Mouse (Mus musculus) right cerebral cortex, postnatal 10 days (tissue): Measurements from ENCODE around the gene Aqp6.
A peak's percentile ranks its signal among the peaks of the same experiment; 100 is the strongest.

Experiments
- DNase-seq, 2 experiments: peaks; one replicate each; pipeline ENCODE4 v3.0.0; 2021; ENCODE audit warnings: low spot score in 2 of 2

Gene Aqp6

DNA sequence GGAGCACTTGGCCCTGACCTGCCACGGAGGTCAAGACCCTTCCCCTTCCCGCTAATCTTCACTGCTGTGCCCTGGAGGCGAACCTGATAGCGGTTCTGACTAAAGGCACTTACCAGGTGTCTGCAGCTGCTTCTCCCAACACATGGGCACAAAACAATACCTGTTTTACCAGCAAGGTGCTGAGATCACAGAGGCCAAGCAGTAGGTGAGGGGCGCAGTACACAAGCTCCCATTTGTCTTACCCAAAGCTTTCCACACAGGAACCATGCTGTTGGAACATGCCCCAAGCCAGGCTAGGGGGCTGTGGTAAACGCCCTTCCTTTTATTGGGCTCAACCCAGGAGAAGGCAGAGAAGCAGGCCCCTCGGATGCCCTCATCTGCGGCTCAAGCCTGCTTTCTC is 3.6 kb upstream of the Aqp6 start:
- no peak for DNase-seq

DNA sequence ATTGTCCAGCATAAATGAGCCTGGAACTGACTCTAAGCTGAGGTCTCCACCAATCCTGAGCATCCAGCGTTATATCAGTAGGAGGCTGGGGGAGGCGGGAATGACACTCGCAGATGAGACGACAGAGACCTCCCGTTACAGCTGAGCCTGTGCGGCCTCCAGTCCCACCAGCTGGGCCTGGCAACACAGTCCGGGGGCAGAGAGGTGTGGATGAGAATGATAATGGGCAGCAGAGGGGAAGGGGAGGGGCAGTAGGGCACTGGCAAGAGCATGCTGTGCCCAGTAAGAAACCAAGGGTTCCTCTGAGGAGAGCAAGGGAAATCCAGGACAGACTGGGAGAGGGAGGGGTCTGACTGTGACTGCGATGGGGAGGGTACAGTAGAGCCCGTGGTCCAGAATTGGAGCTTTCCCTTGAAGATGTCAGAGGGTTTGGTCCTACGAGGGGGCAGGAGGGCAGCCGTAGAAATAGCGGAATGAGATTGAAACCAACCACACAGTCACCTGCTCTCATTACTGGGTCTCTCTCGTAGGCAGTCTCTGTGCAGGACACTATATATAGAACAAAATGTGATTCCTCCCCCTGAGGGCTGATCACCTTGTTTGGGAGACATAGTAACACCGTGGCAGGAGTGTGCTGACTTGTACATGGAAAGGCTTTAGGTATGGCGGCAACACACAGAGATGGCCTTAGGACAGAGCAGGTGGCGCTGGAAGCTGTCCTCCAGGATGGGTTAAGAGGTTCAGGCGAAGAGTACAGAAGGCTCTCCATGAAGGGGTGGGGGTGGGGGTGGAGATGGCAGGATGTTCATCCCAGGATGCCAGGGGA is 1.7 kb upstream of the Aqp6 start:
- peak; percentile 70 to 71 for DNase-seq

DNA sequence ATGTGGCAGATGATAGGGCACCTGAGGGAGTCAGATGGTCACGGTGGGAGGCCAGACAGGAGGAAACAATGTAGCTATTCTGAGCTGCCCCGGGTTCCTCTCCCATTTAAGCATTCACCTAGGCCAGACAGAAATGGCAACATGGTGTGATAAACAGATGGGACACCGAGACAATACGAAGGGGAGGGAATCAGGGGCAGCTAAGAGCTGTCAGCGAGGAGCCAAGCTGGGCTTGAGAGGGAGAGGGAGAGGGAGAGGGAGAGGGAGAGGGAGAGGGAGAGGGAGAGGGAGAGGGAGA is 572 bp downstream of the Aqp6 start:
- no peak for DNase-seq

DNA sequence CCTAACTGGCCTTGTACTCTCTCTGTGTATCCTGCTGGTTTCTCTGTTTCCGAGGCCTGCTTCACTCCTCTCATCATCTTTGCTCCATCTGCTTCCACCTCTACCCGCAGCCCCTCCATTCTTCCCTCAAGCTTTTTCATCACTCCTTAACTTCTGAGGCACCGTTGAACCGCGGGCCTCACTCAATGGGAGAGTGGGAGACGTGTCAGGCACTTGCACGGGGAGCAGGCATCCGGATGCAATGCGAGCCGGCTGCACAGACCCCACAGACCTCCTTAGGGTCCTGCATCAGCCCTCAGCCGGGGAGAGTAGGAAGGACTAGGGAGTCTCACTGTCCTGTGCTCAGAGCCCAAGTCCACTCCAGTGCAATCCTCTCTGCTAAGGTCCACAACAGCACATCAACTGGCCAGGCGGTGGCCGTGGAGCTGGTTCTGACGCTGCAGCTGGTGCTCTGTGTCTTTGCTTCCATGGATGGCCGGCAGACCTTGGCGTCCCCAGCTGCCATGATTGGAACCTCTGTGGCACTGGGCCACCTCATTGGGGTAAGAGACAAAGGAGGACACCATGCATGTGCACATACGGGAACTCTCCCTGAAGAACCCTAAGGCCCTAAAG is 1.1 kb downstream of the Aqp6 start:
- DNase-seq = no peak

DNA sequence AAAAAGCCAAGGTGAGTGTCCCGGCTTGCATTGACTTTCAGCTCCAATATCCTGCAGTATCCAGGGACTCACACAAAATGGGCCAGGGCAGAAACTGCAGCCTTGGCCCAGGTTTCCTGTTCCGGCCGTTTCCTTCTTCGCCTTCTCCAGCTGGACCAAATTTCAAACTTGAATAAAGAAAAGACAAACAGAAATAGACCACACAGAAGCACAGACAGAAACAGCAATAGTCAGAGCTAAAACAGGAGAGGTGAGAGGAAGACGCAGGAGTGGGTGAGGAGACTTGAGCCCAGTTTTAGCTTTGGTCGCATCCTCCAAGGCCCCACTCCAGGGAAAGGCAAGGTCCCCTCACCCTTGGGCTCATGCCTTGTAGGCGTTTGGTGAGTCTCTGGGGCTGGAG is 2.0 kb downstream of the Aqp6 start:
- DNase-seq = no peak

DNA sequence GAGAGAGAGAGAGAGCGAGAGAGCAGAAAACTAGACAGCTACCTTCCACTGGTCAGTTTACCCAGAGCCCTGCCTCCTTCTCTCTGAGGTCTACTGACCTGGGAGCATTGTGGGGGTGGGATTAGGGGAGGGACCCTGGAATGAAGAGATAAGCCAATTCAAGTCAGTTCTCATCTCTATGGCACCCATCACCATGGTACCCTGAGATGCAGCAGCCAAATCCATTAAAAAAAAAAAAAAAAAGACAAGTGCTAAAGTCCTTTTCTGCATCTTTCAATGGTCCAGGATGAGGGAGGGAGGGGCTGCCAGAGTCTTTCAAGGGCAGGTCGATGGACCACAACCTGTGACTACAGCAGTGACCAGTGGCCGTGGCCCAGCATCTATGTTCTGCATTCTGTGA is 4.4 kb downstream of the Aqp6 start:
- DNase-seq = peak in 1 of 2 experiments; percentile 52

DNA sequence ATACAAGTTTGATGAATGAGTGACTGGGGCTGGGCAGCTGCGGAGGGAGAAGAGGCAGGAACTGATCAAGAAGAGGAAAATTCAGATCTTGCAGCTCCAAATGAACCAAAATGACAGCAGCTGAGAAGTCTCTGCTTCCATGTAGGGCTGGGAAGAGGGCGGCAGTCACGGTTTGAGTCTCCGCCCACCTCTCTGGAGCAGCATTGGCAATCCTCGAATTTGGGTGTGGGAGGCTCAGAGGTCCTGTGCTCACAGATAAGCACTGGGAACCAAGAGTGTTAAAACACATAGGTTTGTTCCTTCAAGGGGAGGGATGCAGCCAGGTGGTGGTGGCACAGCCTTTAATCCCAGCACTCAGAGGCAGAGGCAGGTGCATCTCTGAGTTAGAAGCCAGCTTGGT is 5.3 kb downstream of the Aqp6 start:
- peak in 1 of 2 experiments; percentile 63 for DNase-seq

DNA sequence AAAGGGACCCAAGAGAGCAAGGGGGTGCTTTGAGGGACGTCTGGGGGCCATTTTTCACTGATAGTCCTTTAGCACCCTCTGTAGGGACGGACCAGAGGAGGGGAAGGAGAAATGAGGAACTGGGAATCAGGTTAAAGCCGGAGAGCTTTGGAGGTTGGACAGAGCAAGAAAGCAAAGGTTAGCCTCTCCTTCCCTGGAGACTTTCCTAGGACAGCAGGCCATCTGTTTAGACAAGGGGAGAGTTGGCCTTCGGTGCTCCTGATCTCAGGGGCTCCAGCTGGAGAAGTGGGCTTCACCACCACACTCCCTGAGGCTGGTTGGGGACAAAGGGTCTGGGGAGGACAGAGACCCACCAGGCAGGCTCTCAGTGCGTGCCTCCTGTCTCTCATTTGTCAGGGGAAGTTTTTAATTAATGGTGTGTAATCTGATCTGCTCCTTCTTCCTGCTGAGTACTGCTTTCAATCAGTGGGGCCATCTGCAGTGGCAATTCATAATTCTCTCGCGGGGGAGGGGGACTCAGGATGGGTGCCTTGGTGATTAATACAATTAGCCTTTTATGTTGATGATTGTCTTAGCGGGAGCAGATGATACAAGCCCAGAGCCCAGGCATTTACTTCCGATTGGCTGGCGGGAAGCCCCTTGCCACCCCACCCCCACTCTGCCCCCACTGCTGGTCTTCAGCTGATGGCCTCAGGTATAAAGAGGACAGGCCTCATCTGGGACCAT is 6.4 kb downstream of the Aqp6 start:
- peak in 1 of 2 experiments; percentile 49 for DNase-seq

DNA sequence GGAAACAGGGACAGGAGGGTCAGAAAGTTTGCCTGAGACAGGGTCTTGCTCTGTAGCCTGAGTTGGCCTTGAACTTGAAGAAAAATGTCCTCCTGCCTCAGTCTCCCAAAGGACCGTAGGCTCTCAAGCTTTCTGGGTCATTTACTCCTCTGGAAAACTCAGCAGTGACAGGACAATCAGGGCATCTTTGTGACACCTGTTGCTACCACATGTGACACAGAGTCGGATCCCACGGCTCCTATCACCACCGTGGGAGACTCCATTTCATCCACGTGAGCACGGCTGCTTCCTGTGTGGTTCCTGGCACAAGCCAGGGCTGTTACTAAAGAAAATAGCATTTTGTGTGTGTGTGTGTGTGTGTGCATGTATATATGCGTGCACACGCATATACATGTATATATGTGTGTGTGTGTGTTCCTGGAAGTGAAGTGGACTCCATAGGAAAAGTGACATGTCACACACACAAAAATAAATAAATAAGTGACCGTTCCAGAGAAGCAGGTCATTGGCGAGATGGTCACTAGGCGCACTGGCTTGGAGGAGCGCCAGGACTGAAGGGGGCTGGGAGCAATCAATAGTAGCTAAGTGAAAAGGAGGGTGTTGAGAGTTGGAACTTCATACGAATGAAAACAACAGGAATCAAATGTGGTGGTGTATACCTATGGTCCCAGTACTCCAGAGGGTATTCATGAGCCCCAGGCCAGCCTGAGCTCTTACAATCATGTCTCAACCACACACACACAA is 7.4 kb downstream of the Aqp6 start:
- DNase-seq = no peak

DNA sequence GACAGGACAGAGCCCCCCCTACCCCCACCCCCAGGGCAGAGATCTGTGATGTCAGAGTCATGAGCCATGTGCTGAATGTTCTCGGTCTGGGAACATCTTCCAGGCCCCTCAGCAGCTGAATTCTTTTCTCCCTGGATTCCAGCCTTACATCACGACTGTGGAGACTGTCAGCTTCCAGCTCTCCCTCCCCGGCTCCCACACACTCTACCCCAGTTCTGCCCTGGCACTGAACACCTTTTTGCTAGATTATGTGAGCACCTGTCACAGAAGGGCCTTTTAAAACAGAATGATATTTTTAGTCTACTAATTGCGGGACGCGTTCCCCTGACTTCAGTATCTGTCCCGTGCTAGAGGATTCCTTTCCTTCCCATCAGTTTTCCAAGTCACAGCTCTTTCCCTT is 10.4 kb downstream of the Aqp6 start:
- no peak for DNase-seq

DNA sequence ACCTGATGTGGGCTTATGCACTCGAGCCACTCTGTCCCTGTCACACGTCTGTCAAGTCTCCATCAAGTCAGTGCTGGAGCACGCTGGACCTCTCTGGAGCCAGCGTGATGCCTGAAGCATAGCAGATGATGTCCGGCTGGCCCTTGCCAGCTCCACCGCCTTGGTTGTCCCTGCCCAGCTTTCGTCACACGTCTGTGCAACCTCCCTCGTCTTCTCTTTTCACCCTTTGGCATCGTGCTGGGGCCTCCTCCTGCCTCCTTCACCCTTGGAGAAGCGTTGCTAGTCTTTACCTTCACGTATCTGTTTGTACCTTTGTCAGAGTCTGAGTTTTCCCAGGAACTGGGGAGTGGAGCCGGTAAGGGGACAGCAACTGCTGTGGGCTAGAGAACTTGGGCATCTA is 13.1 kb downstream of the Aqp6 start:
- DNase-seq = no peak

DNA sequence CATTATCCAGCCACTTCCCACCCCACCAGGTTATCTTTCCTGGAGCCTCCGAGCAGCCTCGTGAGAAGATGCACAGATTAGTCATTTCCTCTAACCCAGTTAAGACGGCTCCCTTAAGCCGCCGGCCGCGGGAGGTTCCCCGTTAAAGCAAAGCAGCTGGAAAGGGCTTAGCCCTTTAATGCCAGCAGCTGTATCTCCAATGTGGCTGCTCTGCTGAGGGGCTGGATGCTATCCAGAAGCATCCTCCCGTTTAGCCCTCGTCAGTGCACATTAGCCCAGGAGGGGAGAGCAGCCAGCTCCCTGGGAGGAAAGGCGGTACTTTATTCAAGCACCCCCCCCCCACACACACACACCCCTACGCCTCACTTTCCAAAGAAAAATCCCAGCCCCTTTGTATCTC is 13.6 kb downstream of the Aqp6 start:
- DNase-seq = no peak

DNA sequence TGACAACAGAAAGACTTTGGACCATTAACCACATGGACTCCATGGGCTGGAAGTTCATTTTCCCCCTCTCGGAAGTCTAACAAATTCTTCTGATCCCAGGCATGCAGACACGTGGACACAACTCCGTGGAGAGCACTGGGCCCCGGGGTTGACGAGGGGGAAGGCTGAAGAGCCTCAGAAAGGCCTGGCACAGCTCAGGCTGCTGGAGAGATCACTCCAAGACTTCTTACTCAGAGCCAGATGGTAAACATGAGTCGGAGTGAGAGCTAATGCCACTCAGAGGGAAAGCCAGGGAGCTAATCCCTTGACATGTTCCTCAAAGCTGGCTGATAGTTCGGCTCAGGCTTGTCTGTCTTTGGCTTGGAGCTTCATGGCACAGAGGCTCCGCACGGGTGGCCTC is 14.0 kb downstream of the Aqp6 start:
- no peak for DNase-seq

DNA sequence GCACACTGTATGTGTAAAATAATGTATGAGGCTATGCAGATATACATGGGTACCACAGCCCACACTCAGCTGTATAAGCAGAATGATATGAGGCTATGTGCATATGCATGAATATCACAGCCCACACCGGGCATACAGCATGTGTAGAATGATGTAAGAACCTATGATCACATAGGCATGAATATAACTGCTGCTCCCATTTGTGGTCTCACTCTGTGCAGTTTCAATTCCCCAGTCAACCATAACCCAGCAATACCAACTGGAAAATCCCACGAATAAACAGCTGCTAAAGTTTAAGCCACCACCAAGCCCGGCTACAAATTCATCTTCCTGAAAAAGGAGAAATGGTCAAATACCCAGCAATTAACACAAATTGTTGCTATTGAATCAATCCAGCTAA is 17.4 kb downstream of the Aqp6 start:
- no peak for DNase-seq

DNA sequence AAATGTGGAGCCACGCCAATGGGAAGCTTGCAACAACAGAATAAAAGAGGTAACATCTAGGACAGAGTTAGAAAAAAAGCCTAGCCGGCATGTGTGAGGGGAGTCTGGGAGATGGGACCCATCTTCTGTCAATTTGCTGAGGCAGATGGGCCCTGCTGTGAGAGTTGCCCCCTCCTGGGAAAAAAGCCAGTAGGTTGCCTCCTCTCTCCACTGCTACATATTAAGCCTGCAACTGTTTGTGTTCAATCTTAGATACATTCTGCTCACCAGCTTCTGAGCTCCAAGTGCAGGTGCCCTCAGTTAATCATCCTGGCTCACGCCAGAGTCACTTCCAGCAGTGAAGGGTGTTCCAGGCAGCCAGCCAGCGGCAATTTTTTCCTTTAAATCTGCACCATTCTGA is 18.6 kb downstream of the Aqp6 start:
- peak; percentile 56 to 64 for DNase-seq

DNA sequence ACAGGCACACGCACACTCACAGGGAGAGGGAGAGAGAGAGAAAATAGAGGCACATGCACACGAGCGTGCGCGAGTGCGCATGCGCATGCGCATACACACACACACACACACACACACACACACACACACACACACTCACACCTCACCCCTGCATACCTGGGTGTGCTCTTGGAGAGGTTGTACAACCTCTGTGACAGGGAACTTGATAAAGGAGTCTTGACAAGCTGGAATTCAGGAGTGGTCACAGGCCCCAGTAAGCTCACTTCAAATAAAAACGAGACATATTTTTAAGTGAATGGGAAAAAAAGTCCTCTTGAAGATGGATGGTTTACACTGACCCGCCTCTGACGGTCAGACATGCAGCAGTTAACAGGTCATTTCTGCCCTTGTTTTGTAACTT is 20.9 kb downstream of the Aqp6 start:
- no peak for DNase-seq

DNA sequence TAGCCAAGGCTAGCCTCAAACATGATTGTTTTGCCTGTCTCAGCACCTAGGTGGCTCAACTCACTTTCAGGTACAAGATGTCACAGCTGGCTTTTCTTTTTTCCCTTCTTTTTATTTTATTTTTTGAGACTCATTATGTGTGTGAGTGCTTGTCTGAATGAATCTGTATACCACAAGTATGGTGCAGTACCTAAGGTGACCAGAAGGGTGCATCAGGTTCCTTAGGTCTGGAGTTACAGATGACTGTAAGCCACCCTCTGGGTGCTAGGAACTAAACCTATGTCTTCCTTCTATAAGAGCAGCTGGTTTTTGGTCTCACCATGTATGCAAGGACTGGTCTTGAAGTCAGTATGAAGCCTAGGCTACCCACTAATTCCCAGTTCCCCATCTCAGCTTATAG is 30.4 kb downstream of the Aqp6 start:
- no peak for DNase-seq

DNA sequence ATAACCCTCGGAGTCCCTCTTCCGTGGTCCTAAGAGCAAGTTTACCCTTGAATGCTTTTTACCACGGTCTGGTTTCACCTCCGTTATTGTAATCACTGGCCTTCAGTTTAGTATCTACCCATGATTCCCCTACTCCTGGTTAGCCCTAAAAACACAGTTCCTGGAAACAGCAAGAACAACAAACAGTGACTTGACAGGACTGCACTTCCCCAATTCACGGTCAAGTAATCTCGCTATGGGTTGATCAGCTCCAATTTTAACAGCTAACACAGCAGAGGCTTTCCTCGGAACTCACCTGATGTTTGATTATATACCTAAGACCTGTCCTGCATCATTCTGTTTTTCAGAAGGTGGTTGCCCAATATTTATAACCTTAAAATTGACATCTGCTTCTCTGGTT is 33.5 kb downstream of the Aqp6 start:
- DNase-seq = no peak

DNA sequence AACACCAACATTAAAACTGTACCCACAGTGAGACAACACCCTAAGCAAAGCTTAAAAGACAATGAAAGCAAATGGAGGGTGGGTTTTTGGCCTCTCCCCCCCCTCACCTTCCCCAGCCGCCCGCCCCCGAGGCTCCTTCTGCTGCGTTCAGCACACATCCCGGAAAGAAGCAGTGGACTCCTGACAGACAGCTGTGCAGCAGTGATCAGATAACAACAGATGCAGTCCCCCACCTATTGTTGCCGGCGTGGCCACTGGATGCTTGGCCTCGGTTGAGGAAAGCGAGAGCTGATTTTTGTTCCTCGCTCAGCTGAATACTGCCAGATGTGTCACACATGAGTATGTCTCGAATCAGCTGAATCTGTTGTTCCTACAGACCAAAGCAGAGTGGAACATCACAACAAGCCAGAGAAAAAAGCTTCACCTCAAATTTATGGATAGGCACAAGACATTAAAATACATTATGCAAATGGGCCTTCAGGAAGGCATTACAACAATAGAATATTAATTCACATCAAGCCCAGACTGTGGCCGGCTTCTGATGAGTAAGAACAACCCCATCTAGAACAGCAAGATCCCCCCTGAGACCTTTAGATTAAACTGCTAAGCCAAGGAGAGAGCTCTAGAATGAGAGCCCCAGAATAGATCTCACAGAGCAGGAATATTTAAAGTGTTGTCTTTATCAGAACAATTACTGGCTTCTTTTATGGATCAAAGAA is 36.4 kb downstream of the Aqp6 start:
- no peak for DNase-seq

DNA sequence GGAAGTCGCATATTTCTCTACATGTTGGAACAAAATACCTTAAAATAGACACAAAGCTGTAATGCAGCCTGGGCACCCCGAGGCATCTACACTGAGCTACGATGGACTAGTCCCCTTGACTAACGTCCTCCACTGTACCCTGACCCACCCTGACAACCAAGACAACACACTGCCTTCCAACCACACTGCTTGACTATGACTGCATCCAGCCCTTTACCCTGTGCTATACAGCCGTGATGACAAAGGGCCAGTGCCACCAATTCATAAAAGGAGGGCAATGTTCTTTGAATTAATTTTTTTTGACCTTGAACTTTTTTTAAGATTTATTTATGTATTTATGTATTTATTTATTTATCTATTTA is 36.9 kb downstream of the Aqp6 start:
- DNase-seq = no peak

DNA sequence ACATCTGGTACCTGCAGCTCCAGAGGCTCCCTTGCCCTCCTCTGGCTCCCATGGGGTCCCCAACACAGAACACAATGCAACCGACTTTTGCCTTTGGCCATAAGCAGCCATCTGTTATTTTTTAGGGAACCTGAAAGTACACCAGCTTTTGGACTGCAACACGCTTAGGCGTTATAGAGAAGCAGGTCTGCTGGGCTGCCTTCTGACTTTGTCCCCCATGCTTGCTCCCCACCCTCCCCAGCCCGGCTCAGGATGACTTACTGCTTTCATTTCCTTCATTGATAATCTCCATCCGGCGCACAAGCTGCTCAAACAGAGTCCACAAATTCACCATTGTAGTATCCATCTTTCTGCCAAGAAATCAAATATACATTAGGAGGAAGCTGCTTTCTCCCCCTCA is 41.4 kb downstream of the Aqp6 start:
- DNase-seq = no peak

DNA sequence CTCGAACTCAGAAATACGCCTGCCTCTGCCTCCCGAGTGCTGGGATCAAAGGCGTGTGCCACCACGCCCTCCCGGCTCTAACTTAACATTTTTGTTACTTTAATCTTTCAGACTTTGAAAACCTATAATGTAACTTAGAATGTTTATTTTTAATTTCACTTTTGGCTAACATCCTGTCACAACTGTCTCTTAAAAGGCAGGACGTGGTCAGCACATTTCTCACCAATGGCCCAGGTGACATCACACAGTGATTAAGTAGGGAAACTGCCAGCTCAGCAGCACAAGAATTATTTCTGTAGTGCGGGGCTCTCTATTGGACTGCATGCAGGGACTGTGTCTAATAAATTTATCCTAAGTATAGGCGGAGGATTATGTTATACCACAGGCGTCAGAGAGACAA is 42.6 kb downstream of the Aqp6 start:
- DNase-seq = no peak
